Comparison of ENCODE assay signal across 11 mouse cellular contexts in genomic region chr4:109253664-109254151, GRCm38 (mm10). TPM values are rescaled to one million over a fixed set of nuclear protein-coding genes. Genes with fewer than 3 reads are reported as not detected.
A peak's percentile ranks its signal among the peaks of the same experiment; 100 is the strongest.
DNase-seq lines count a peak whose midpoint lies in the region; ATAC-seq and TF ChIP-seq lines count a peak whose summit lies in the region.
"Had no signal": no experiment of that assay in that cellular context is flagged by ENCODE, and none has a peak within 500 bp of the region (broad histone marks: within the 10 kb centered on the region; RNA-seq: fewer than 3 reads in every experiment).

No protein-coding gene starts in this region.

- no peaks in the 10 kb centered on the region for H3K9me3 ChIP-seq in intestine, postnatal 0 days (ENCODE audit: control insufficient read depth)

- DNase-seq in thymus, postnatal 0 days (ENCODE audit: low spot score): peak; percentile 46
- no peak for DNase-seq in thymus, postnatal 25 days
- DNase-seq in lung, postnatal 25 days (ENCODE audit: low spot score): peak; percentile 40
- no peak for DNase-seq in neural tube, embryonic 10.5 days (ENCODE audit: extremely low spot score, low spot score)
- no peak for DNase-seq in adrenal gland, adult (ENCODE audit: inconsistent age in 2 of 2, low spot score in 1 of 2)
- no peak for DNase-seq in ovary, postnatal 36 days (ENCODE audit: low spot score)
- DNase-seq in left cerebral cortex, adult 8-10 months (ENCODE audit: low spot score in 2 of 2): no peak
- DNase-seq: kidney, adult 2 months had no signal

- 30% methylated on average over 11 of the region's 11 CpGs for WGBS in intestine, postnatal 0 days

- no peak overlapping the region for H3K9ac ChIP-seq in intestine, postnatal 0 days (ENCODE audit: low read depth, low read length)

- H3K4me3 ChIP-seq in intestine, postnatal 0 days (ENCODE audit: low read depth, low read length): no peak overlapping the region

- no peaks in the 10 kb centered on the region for H3K36me3 ChIP-seq in intestine, postnatal 0 days (ENCODE audit: control insufficient read depth, insufficient read depth)

- H3K4me1 ChIP-seq in intestine, postnatal 0 days (replicated peaks; ENCODE audit: control insufficient read depth, insufficient read depth, low read length): 0 out of 2 replicates have a peak, but pooled peaks cover 3% of the 10 kb centered on the region

- H3K4me2 ChIP-seq in intestine, postnatal 0 days (replicated peaks; ENCODE audit: low read depth): peak overlapping the region; percentile 33
- H3K4me2 ChIP-seq: midbrain, embryonic 11.5 days had no signal

- H3K27me3 ChIP-seq in intestine, postnatal 0 days (replicated peaks; ENCODE audit: control insufficient read depth, insufficient read depth, low read length): no peaks in the 10 kb centered on the region

- 0 out of 2 replicates have a peak overlapping the region, but pooled peaks have one; percentile 41 for H3K27ac ChIP-seq in intestine, postnatal 0 days (ENCODE audit: low read depth, low read length)

- no peak for ATAC-seq in intestine, postnatal 0 days
- ATAC-seq: CD4-positive, CD25-positive, alpha-beta regulatory T cell, adult 4 months had no signal

- TF ChIP-seq CTCF in intestine, postnatal 0 days (IDR thresholded peaks at IDR 0.05; ENCODE audit: low read depth): no peak

RNA-seq across cellular contexts. Expression of gene Calr4, which starts 19.4 kb away (rescaled TPM):
- polyA plus RNA-seq in thymus, postnatal 0 days (2015; fragmentation: Nextera tagmentation; extraction: Ambion mirVana): 0.09 and 0.13 TPM in 2 replicates
- 0.05 TPM in 1 of 2 replicates, not detected in the other for polyA plus RNA-seq in intestine, postnatal 0 days (2015; fragmentation: Nextera tagmentation; extraction: Ambion mirVana)
- 1 to 10 TPM in 1 of 4 experiments, under 1 TPM in 2, not detected in 1; 0.48 to 1.1 (median 0.68) TPM for total RNA-seq in left cerebral cortex, adult 8-10 months (2022)
- polyA plus RNA-seq: CD4-positive, CD25-positive, alpha-beta regulatory T cell, adult 4 months; kidney, adult 2 months had no signal

RNA-seq across cellular contexts. Expression of gene Eps15, which starts 26.4 kb away (rescaled TPM):
- polyA plus RNA-seq in thymus, postnatal 0 days (2015; fragmentation: Nextera tagmentation; extraction: Ambion mirVana): 49.2 and 53.7 TPM in 2 replicates
- polyA plus RNA-seq in intestine, postnatal 0 days (2015; fragmentation: Nextera tagmentation; extraction: Ambion mirVana): 18.3 and 19.5 TPM in 2 replicates
- total RNA-seq in left cerebral cortex, adult 8-10 months (2022): 100 to 1,000 TPM; 168 to 192 (median 175) TPM

RNA-seq across cellular contexts. Expression of gene Osbpl9, which starts 51.6 kb away (rescaled TPM):
- 64.4 and 65.7 TPM in 2 replicates for polyA plus RNA-seq in thymus, postnatal 0 days (2015; fragmentation: Nextera tagmentation; extraction: Ambion mirVana)
- polyA plus RNA-seq in intestine, postnatal 0 days (2015; fragmentation: Nextera tagmentation; extraction: Ambion mirVana): 32.5 and 34.4 TPM in 2 replicates
- 10 to 100 TPM; 60.7 to 75.9 (median 72.2) TPM for total RNA-seq in left cerebral cortex, adult 8-10 months (2022)

Comparison
In these comparisons a context has a peak if more than half of its experiments do, and no peak if none do; other contexts are left out.
1. DNase-seq: peak in thymus, postnatal 0 days (single experiment) and lung, postnatal 25 days (single experiment); none in thymus, postnatal 25 days (single experiment), neural tube, embryonic 10.5 days (single experiment), adrenal gland, adult (0 of 2), ovary, postnatal 36 days (single experiment) and left cerebral cortex, adult 8-10 months (0 of 2).